Mouse (Mus musculus) heart, embryonic 14.5 days (tissue): ENCODE measurements around the gene Neurl2. TPM values are rescaled to one million over a fixed set of nuclear protein-coding genes. Genes with fewer than 3 reads are reported as not detected.

Experiments used
- ATAC-seq: fragments of 200-750 bp; cut with Nextera tagmentation; 2 replicates; pipeline ENCODE4 v1.8.0; 2017; ENCODE audit warnings: low read depth, moderate TSS enrichment; ENCODE audit not compliant: insufficient number of reproducible peaks, insufficient read depth, low FRiP score
- H3K27ac ChIP-seq, 2 experiments: fragments of 200-500 bp in 1 of 2; fragments of 300-500 bp in 1 of 2; sonication (generic) in 1 of 2; replicated peaks in 1 of 2; 2 replicates each; pipeline ENCODE4 v1.5.1; 2012 to 2014; ENCODE audit warnings: low read depth in 2 of 2, low read length in 2 of 2, control low read depth in 1 of 2, mild to moderate bottlenecking in 1 of 2, mixed read lengths in 1 of 2; ENCODE audit not compliant: control insufficient read depth in 1 of 2, insufficient read depth in 1 of 2
- H3K27me3 ChIP-seq: fragments of 300-500 bp; sonication (generic); 2 replicates; pipeline ENCODE4 v1.6.1; 2014; ENCODE audit warnings: mild to moderate bottlenecking, low read length, control low read depth; ENCODE audit not compliant: control insufficient read depth, insufficient read depth
- H3K36me3 ChIP-seq: fragments of 300-500 bp; sonication (generic); 2 replicates; pipeline ENCODE4 v1.6.1; 2014; ENCODE audit warnings: mild to moderate bottlenecking, control low read depth, low read length, mixed read lengths; ENCODE audit not compliant: control insufficient read depth, insufficient read depth
- H3K4me1 ChIP-seq, 2 experiments: fragments of 200-500 bp in 1 of 2; fragments of 300-500 bp in 1 of 2; sonication (generic) in 1 of 2; 2 replicates each; pipeline ENCODE4 v1.6.1; 2012 to 2014; ENCODE audit warnings: low read length in 2 of 2, control low read depth in 1 of 2, mixed read lengths in 1 of 2; ENCODE audit not compliant: control insufficient read depth in 2 of 2, insufficient read depth in 2 of 2
- H3K4me2 ChIP-seq: fragments of 300-500 bp; sonication (generic); 2 replicates; pipeline ENCODE4 v1.6.1; 2014; ENCODE audit warnings: mild to moderate bottlenecking, low read length
- H3K4me3 ChIP-seq, 2 experiments: fragments of 200-500 bp in 1 of 2; fragments of 300-500 bp in 1 of 2; sonication (generic) in 1 of 2; 2 replicates each; pipeline ENCODE4 v1.5.1; 2012 to 2014; ENCODE audit warnings: low read length in 2 of 2, mild to moderate bottlenecking in 2 of 2, control low read depth in 1 of 2, low read depth in 1 of 2, moderate library complexity in 1 of 2; ENCODE audit not compliant: control insufficient read depth in 1 of 2, insufficient read depth in 1 of 2
- H3K9ac ChIP-seq: fragments of 300-500 bp; sonication (generic); 2 replicates; pipeline ENCODE4 v1.6.1; 2014; ENCODE audit warnings: mild to moderate bottlenecking, low read length
- H3K9me3 ChIP-seq: fragments of 300-500 bp; sonication (generic); 2 replicates; pipeline ENCODE4 v1.6.1; 2016; ENCODE audit warnings: low read length, control low read depth; ENCODE audit not compliant: control insufficient read depth
- WGBS: fragments of 180-500 bp; shearing (Covaris S2); extraction: QIAGEN DNeasy Blood & Tissue Kit; methylation state at CpG from one replicate; pipeline ENCODE4 v1.1.7; 2014; 5-methylcytosine and 5-hydroxymethylcytosine counted together
- polyA plus RNA-seq: library from polyadenylated mRNA; unstranded; fragments of >200 nt; fragmentation: Nextera tagmentation; extraction: Ambion mirVana; gene quantifications from 2 replicates; pipeline ENCODE4 v1.2.1, GENCODE M21; 2014

Gene Neurl2
- polyA plus RNA-seq, 1 experiment from 2014 or later, result 55.1 TPM

DNA sequence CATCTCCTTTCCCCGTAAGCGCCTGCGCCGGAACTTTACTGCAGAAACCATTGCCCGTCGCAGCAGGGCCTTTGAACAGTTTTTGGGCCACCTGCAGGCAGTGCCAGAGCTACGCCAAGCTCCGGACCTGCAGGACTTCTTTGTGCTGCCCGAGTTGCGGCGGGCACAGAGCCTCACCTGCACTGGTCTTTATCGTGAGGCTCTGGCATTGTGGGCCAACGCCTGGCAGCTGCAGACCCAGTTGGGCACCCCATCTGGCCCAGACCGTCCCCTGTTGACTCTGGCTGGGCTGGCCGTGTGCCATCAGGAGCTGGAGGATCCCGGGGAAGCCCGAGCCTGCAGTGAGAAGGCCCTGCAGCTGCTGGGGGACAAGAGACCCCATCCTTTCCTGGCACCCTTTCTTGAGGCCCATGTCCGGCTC lies 41.4 kb downstream of the Neurl2 start:
- Histone ChIP-seq H3K36me3 (peaks cover 77% of the 10 kb centered on the region), H3K4me2 (no peak overlapping the region), H3K27ac (no peak overlapping the region), H3K4me3 (no peak overlapping the region), H3K9me3 (no peaks in the 10 kb centered on the region), H3K9ac (no peak overlapping the region), H3K27me3 (no peaks in the 10 kb centered on the region), H3K4me1 (peaks cover 8 to 22% of the 10 kb centered on the region in 2 experiments)
- ATAC-seq, result no peak
- 89% methylated on average over 18 of the region's 18 CpGs for WGBS

DNA sequence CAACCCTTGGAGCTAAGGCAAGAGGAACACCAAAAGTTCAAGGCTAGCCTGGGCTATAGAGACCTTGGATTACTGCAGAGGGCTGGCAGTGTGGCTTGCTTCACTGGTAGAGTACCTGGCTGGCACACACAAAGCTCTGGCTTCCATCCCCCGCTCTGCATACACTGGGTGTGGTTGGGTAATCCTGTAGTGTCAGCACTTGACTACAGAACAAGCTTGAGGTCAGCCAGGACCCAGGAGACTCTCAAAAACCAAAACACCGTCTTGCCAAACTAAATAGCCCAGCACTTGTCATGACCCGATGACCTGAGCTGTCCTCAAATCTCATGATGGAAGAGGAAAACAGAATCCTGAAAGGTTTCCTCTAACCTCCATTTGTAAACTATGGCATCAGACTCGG lies 42.8 kb downstream of the Neurl2 start:
- ATAC-seq, result no peak
- WGBS, result 69% methylated on average over 4 of the region's 4 CpGs
- H3K36me3 ChIP-seq, result peaks cover 63% of the 10 kb centered on the region

DNA sequence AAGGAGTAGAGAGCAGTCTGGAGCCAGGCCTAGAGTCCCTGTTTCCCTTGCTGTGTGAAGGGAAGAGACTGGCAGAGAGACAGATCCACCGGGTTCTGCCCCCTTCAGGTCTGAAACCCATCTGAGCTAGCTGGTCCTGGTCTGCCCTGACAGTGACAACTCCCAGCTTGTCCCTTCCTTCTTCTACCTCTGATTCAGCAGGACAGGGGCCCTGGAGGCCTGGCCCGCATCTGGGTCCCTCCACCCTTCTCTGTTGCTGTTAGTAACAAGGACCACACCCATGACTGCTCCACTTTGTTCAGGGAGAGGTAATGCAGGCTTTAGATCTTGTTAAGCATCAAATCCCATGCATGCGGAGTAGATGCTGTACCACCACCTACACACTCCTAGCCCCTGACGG lies 44.8 kb downstream of the Neurl2 start:
- Histone ChIP-seq H3K4me2 (no peak overlapping the region), H3K27me3 (no peaks in the 10 kb centered on the region), H3K4me1 (peaks cover 8 to 23% of the 10 kb centered on the region in 2 experiments), H3K9ac (no peak overlapping the region), H3K9me3 (no peaks in the 10 kb centered on the region), H3K36me3 (peaks cover 46% of the 10 kb centered on the region), H3K27ac (no peak overlapping the region), H3K4me3 (no peak overlapping the region)
- 60% methylated on average over 4 of the region's 4 CpGs for WGBS
- no peak for ATAC-seq

More for the DNA sequence above, 42.8 kb downstream of the Neurl2 start:
- Histone ChIP-seq H3K9ac (no peak overlapping the region), H3K27ac (no peak overlapping the region; a peak in 1 of 4 replicates), H3K4me2 (no peak overlapping the region), H3K4me3 (no peak overlapping the region), H3K9me3 (no peaks in the 10 kb centered on the region), H3K27me3 (no peaks in the 10 kb centered on the region), H3K4me1 (peaks cover 11 to 24% of the 10 kb centered on the region in 2 experiments)

DNA sequence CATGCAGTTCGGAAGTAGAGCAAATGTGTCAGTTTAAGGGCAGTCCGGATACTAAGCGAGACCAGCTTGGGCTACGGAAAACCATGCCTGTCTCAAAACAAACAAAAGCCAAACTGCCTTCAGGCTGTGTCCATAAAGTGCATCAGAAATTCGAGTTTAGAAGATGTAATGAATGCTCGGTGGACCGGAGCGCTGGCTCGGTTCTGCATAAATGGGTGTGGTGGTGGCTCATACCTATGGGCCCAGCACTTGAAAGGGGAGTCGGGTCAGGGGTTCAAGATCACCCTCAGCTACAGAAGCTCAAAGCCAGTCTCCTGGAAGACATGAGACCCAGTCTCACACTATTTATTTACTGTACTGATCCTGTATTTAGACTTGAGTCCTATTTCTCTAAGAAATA lies 45.5 kb downstream of the Neurl2 start:
- H3K27me3 ChIP-seq, result no peaks in the 10 kb centered on the region
- peak overlapping the region; percentile 68; the same call in 1 of the 2 replicates for H3K4me2 ChIP-seq
- WGBS, result 88% methylated on average over 10 of the region's 10 CpGs

DNA sequence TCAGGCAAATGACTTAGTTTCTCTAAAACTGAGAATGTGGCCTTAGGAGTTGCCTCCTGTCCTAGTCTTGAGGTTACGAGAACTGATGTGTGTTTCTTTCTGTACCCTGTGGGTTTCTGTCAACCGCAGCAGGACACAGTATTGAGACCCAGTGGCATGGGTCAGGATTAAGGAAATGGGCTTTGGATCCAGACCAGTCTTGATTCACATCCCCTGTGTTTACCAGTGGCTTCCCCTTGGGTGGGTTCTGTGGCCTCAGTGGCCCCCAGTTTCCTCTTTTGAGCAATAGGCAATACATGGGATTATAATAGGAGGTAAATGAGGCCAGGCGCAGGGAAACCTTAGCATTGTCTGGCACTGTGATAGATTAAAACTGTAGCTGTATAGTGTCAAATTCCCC lies 46.2 kb downstream of the Neurl2 start:
- Histone ChIP-seq H3K4me1 (peaks cover 6 to 16% of the 10 kb centered on the region in 2 experiments), H3K36me3 (peaks cover 37% of the 10 kb centered on the region), H3K4me3 (peak overlapping the region; percentile 56 to 75), H3K4me2 (peak overlapping the region; percentile 68), H3K27me3 (no peaks in the 10 kb centered on the region), H3K9me3 (no peaks in the 10 kb centered on the region), H3K9ac (peak overlapping the region; percentile 80), H3K27ac (peak overlapping the region; percentile 79 to 85; a peak in 3 of 4 replicates)
- WGBS, result 80% methylated on average over 3 of the region's 3 CpGs
- ATAC-seq, result no peak

More for the DNA sequence above, 45.5 kb downstream of the Neurl2 start:
- H3K9me3 ChIP-seq, result no peaks in the 10 kb centered on the region
- no peak overlapping the region for H3K4me3 ChIP-seq
- ATAC-seq, result no peak
- H3K9ac ChIP-seq, result no peak overlapping the region
- no peak overlapping the region for H3K27ac ChIP-seq
- H3K36me3 ChIP-seq, result peaks cover 44% of the 10 kb centered on the region
- H3K4me1 ChIP-seq, result peaks cover 6 to 18% of the 10 kb centered on the region in 2 experiments

DNA sequence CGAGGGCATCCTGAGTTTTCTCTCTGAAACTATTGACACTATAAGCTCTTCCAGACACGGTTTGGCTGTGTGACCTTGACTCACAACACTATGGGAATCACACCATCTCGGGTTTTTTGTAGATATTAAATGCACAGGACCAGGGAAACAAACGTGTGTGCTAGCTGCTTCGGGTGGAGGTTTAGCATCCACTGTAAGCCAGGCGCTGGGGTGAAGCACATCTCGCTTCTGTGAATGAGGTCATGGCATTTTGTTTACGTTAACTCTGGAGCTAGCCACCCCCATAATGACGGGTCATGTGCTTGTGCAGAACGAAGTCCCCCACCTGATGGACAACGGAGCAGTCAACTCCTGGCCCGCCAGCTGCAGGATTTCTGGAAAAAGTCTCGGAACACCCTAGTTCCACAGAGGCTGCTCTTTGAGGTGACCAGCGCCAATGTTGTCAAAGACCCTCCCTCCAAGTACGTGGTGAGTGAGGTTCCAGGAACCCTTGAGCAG lies 46.8 kb downstream of the Neurl2 start:
- no peaks in the 10 kb centered on the region for H3K27me3 ChIP-seq
- peak overlapping the region; percentile 79 to 85 for H3K27ac ChIP-seq
- H3K4me1 ChIP-seq, result peaks cover 6 to 16% of the 10 kb centered on the region in 2 experiments
- peak overlapping the region; percentile 80 for H3K9ac ChIP-seq
- peak overlapping the region; percentile 68 for H3K4me2 ChIP-seq
- WGBS, result 3% methylated on average over 15 of the region's 15 CpGs
- H3K4me3 ChIP-seq, result peak overlapping the region; percentile 56 to 75
- H3K36me3 ChIP-seq, result peaks cover 31% of the 10 kb centered on the region
- ATAC-seq, result no peak
- H3K9me3 ChIP-seq, result no peaks in the 10 kb centered on the region

DNA sequence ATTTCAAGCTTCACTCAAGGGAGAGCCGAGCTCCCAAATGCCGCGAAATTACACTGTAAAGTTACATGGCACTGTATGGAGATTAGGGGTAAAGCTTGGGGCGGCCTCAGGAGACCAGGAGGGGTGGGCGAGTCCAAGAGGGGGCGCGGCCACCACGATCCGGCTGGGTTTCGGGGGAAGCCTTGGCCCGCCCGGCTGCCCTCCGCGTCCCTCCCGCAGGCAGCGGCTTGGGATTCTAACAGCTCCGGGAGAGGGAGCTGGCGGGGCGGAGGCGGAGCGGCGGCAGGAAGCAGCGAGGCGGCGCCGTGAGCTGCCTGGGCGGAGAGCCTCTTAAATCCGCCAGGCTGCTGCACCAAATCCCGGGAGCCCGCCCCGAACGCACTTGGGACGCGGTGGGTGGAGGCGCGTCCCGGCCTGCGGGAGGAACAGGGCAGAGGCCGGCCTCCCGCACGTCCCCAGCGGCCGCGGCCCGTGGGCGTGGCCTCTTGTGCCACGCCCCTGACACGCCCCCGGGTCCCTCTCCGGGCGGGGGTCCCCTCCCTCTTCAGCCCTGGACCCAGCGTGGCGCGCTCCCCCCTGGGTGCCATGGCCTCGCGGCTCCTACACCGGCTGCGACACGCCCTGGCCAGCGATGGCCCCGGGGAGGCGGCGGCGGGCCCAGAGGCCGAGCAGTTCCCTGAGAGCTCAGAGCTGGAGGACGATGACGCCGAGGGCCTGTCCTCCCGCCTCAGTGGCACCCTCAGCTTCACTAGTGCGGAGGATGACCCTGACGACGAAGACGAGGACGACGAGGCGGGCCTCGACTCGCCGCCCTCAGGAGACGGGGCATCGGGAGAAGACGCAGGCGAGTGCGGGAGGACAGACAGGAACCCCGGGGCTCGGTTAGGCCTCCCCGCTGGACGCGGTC lies 47.5 kb downstream of the Neurl2 start, which contains the start of gene Snx21:
Gene Snx21, plus strand, starts transcription at position 343 of the 907 bp plus-strand sequence.
- peak within 1 kb of the TSS; percentile 82 to 85 for H3K27ac ChIP-seq
- WGBS, result under 1% methylated on average over 76 of the region's 89 CpGs
- H3K9ac ChIP-seq, result peak within 1 kb of the TSS; percentile 80
- peaks cover 24% of the 10 kb centered on the region for H3K36me3 ChIP-seq
- ATAC-seq, result peak; percentile 92
- H3K27me3 ChIP-seq, result no peaks in the 10 kb centered on the region
- H3K4me1 ChIP-seq, result peaks cover 6 to 16% of the 10 kb centered on the region in 2 experiments
- H3K9me3 ChIP-seq, result no peaks in the 10 kb centered on the region
- H3K4me3 ChIP-seq, result peak within 1 kb of the TSS; percentile 56 to 75
- peak within 1 kb of the TSS; percentile 68 for H3K4me2 ChIP-seq
